In the genomic region with DNA sequence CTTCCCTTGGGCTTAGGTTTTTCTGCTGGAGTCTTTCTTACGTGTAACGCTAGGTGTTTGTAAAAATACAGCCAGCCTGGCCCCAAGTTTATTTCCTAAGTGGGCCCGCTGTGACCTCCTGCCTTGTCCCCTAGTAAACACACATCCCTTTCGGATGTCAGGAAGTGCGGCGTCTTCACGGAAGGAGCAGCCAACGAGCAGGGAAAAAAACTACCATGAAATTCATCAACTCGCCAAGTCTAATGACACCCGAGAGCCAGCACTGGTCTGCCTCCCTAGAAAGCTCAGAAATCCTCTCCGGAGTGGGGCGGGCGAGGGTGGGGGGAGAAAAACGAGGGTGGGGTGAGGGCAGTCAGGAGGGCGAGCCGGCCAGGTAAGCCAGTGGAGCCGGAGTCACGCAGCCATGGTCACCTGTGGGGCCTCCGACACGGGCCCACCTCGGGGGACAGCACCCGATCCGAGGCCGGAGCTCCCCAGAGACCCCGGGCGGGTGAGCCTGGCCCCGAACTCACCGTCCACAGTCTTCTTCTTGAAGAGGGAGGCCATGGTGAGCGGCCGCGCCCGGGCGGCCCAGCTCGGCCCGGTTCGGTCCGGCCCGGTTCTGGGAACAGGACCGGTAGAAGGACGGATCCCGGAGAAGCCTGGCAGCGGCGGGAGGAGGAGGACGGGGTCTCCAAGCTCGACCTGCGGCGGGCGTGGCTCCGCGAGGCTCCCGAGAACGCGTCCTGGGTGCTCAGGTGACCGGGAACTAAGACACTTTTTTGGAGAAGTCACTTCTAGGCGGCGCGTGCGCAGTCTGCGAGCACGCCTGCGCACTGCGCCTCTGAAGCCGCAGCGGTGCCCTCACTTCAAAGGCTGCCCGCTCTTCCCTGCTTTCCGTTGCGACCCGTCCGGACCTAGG, we compare ENCODE assay signal across 8 mouse cellular contexts. TPM values are rescaled to one million over a fixed set of nuclear protein-coding genes. Genes with fewer than 3 reads are reported as not detected.
DNase-seq lines count a peak whose midpoint lies in the region; ATAC-seq and TF ChIP-seq lines count a peak whose summit lies in the region.

A gene (minus strand): TSS at position 764 of the 901 bp plus-strand sequence.

- H3K27me3 ChIP-seq in E14TG2a.4 (ENCODE audit: insufficient read depth, low read length), result no peaks in the 10 kb centered on the region
- no peaks in the 10 kb centered on the region for H3K27me3 ChIP-seq in forebrain, embryonic 12.5 days
- no peaks in the 10 kb centered on the region for H3K27me3 ChIP-seq in heart, postnatal 0 days (ENCODE audit: control insufficient read depth, insufficient read depth, low read length)
- H3K27me3 ChIP-seq in neural tube, embryonic 15.5 days (replicated peaks), result no peaks in the 10 kb centered on the region

- peak; percentile 71 for DNase-seq in c-Kit-positive CD71-positive TER-119-negative erythroid progenitor cells, embryonic 14.5 days (ENCODE audit: low read depth)
- DNase-seq in heart, postnatal 0 days (ENCODE audit: low spot score), result peak; percentile 92
- DNase-seq in kidney, postnatal 4 days, result peak; percentile 84 to 92
- peak; percentile 84 to 88 for DNase-seq in lung, adult 18-20 months
- DNase-seq in thymus, adult 18-20 months, result peak; percentile 76 to 77

- peak within 1 kb of the TSS; percentile 89 for H3K4me2 ChIP-seq in forebrain, embryonic 12.5 days
- H3K4me2 ChIP-seq in heart, postnatal 0 days (ENCODE audit: low read depth, low read length), result peak within 1 kb of the TSS; percentile 92
- H3K4me2 ChIP-seq in neural tube, embryonic 15.5 days, result peak within 1 kb of the TSS; percentile 76

- no peak within 1 kb of the TSS for H3K27ac ChIP-seq in forebrain, embryonic 12.5 days
- peak within 1 kb of the TSS; percentile 15; the same call in 1 of the 2 replicates for H3K27ac ChIP-seq in heart, postnatal 0 days (ENCODE audit: low read depth)
- H3K27ac ChIP-seq in neural tube, embryonic 15.5 days (replicated peaks), result peak within 1 kb of the TSS; percentile 86

- H3K9ac ChIP-seq in forebrain, embryonic 12.5 days, result peak within 1 kb of the TSS; percentile 80
- H3K9ac ChIP-seq in heart, postnatal 0 days (replicated peaks; ENCODE audit: low read depth, low read length), result peak within 1 kb of the TSS; percentile 94
- H3K9ac ChIP-seq in neural tube, embryonic 15.5 days (replicated peaks), result peak within 1 kb of the TSS; percentile 91

- no peaks in the 10 kb centered on the region for H3K36me3 ChIP-seq in E14TG2a.4 (ENCODE audit: insufficient read depth, low read length)
- H3K36me3 ChIP-seq in forebrain, embryonic 12.5 days (replicated peaks), result no peaks in the 10 kb centered on the region
- H3K36me3 ChIP-seq in heart, postnatal 0 days (replicated peaks; ENCODE audit: control insufficient read depth, insufficient read depth, low read length), result no peaks in the 10 kb centered on the region
- no peaks in the 10 kb centered on the region for H3K36me3 ChIP-seq in neural tube, embryonic 15.5 days

- no peak for TF ChIP-seq CTCF in E14TG2a.4 (conservative IDR thresholded peaks at IDR 0.05; ENCODE audit: low read length)
- TF ChIP-seq CTCF in heart, postnatal 0 days (IDR thresholded peaks at IDR 0.05; ENCODE audit: low read depth), result no peak

- TF ChIP-seq EP300 in heart, postnatal 0 days (IDR thresholded peaks at IDR 0.05; ENCODE audit: low read depth), result no peak

- WGBS in forebrain, embryonic 12.5 days, result under 1% methylated on average over 69 of the region's 69 CpGs
- under 1% methylated on average over 69 of the region's 69 CpGs for WGBS in heart, postnatal 0 days
- WGBS in neural tube, embryonic 15.5 days, result 0% methylated on average over 69 of the region's 69 CpGs

- H3K9me3 ChIP-seq in E14TG2a.4 (ENCODE audit: low read length), result no peaks in the 10 kb centered on the region
- no peaks in the 10 kb centered on the region for H3K9me3 ChIP-seq in forebrain, embryonic 12.5 days
- H3K9me3 ChIP-seq in heart, postnatal 0 days (replicated peaks; ENCODE audit: control insufficient read depth, low read length), result no peaks in the 10 kb centered on the region; the same call in 1 of the 2 replicates
- H3K9me3 ChIP-seq in neural tube, embryonic 15.5 days (replicated peaks), result no peaks in the 10 kb centered on the region

- H3K4me1 ChIP-seq in E14TG2a.4 (replicated peaks; ENCODE audit: low read depth, low read length), result peaks cover 14% of the 10 kb centered on the region
- H3K4me1 ChIP-seq in forebrain, embryonic 12.5 days, result peaks cover 8% of the 10 kb centered on the region
- peaks cover 7% of the 10 kb centered on the region; the same call in 1 of the 2 replicates for H3K4me1 ChIP-seq in heart, postnatal 0 days (ENCODE audit: control insufficient read depth, insufficient read depth)
- peaks cover 18% of the 10 kb centered on the region for H3K4me1 ChIP-seq in neural tube, embryonic 15.5 days

- peak; percentile 94 for ATAC-seq in forebrain, embryonic 12.5 days (ENCODE audit: low FRiP score)
- ATAC-seq in heart, postnatal 0 days (ENCODE audit: insufficient read depth, low read depth), result peak; percentile 94
- ATAC-seq in neural tube, embryonic 15.5 days (ENCODE audit: low FRiP score), result peak; percentile 93

- peak within 1 kb of the TSS; percentile 94 for H3K4me3 ChIP-seq in E14TG2a.4 (replicated peaks; ENCODE audit: low read length)
- peak within 1 kb of the TSS; percentile 94 for H3K4me3 ChIP-seq in forebrain, embryonic 12.5 days (replicated peaks)
- peak within 1 kb of the TSS; percentile 92 for H3K4me3 ChIP-seq in heart, postnatal 0 days (ENCODE audit: low read depth, low read length)
- peak within 1 kb of the TSS; percentile 100 for H3K4me3 ChIP-seq in neural tube, embryonic 15.5 days (replicated peaks)

RNA-seq across cellular contexts. Expression of the gene that starts here (rescaled TPM):
- polyA plus RNA-seq in forebrain, embryonic 12.5 days (2016; fragmentation: Nextera tagmentation; extraction: Ambion mirVana), result 40.4 and 43.6 TPM in 2 replicates
- total RNA-seq in heart, postnatal 0 days (2014; rRNA removed; ENCODE audit: low replicate concordance), result 7.8 and 16.2 TPM in 2 replicates
- 58.3 and 58.5 TPM in 2 replicates for polyA plus RNA-seq in heart, postnatal 0 days (2015; fragmentation: Nextera tagmentation; extraction: Ambion mirVana)
- polyA plus RNA-seq in neural tube, embryonic 15.5 days (2015; fragmentation: Nextera tagmentation; extraction: Ambion mirVana), result 151 and 158 TPM in 2 replicates
